Mouse (Mus musculus) E14TG2a.4 (cell line): ENCODE results near the gene Grik3.

Experiments used
- CTCF ChIP-seq: conservative IDR thresholded peaks from 2 replicates; pipeline ENCODE4 v1.5.1; 2014; ENCODE audit warnings: low read length
- NANOG ChIP-seq: IDR thresholded peaks from 2 replicates; pipeline ENCODE4 v1.6.1; 2014; ENCODE audit warnings: borderline replicate concordance, low read length, mixed read lengths
- POU5F1 ChIP-seq: IDR thresholded peaks from 2 replicates; pipeline ENCODE4 v1.6.1; 2014; ENCODE audit warnings: low read length, borderline replicate concordance

GRCm38 (mm10) chr4:125687078-125687477 lies 196.6 kb downstream of the Grik3 start:
- no peak for TF ChIP-seq CTCF
- no peak for TF ChIP-seq NANOG
- TF ChIP-seq POU5F1, result no peak
